Mouse (Mus musculus): ENCODE measurements around the gene Cdc42se1. TPM values are rescaled to one million over a fixed set of nuclear protein-coding genes. Genes with fewer than 3 reads are reported as not detected.

Cdc42se1 gene
- polyA plus RNA-seq, 1 experiment from 2014 or later: 109 TPM

- H3K4me3 ChIP-seq (ENCODE audit: low read depth, low read length): peak overlapping the region; percentile 65
- H3K27ac ChIP-seq (ENCODE audit: low read depth, low read length): peak overlapping the region; percentile 91
- 0% methylated on average over 11 of the region's 11 CpGs for WGBS
- H3K9me3 ChIP-seq (ENCODE audit: control insufficient read depth, low read length): no peaks in the 10 kb centered on the region
- H3K9ac ChIP-seq (ENCODE audit: low read length): peak overlapping the region; percentile 71
- no peaks in the 10 kb centered on the region for H3K27me3 ChIP-seq (ENCODE audit: control insufficient read depth, insufficient read depth, low read length)
- H3K36me3 ChIP-seq (ENCODE audit: control insufficient read depth, insufficient read depth, low read length): no peaks in the 10 kb centered on the region
- H3K4me1 ChIP-seq (ENCODE audit: control insufficient read depth, insufficient read depth, low read length): 0 out of 2 replicates have a peak, but pooled peaks cover 5% of the 10 kb centered on the region
- peak overlapping the region; percentile 74 for H3K4me2 ChIP-seq (ENCODE audit: low read depth)
- ATAC-seq (ENCODE audit: insufficient read depth, low FRiP score, low TSS enrichment) (no peak), DNase-seq (ENCODE audit: low spot score) (no peak)
Measured at GRCm38 (mm10) chr3:95282381-95282864, 53.9 kb downstream of the Cdc42se1 start.

- H3K27me3 ChIP-seq (ENCODE audit: control insufficient read depth, insufficient read depth, low read length): no peaks in the 10 kb centered on the region
- WGBS: under 1% methylated on average over 51 of the region's 51 CpGs
- peak; percentile 70 for ATAC-seq (ENCODE audit: insufficient read depth, low FRiP score, low TSS enrichment)
Measured at GRCm38 (mm10) chr3:95282865-95283588, 54.5 kb downstream of the Cdc42se1 start.

GRCm38 (mm10) chr3:95283589-95283941 lies 55.0 kb downstream of the Cdc42se1 start:
- H3K9ac ChIP-seq (ENCODE audit: low read length): peak overlapping the region; percentile 71
- ATAC-seq (ENCODE audit: insufficient read depth, low FRiP score, low TSS enrichment): 0 out of 2 replicates have a peak, but pooled peaks have one; percentile 7
- no peak for DNase-seq (ENCODE audit: low spot score)
- 0 out of 2 replicates have a peak, but pooled peaks cover 5% of the 10 kb centered on the region for H3K4me1 ChIP-seq (ENCODE audit: control insufficient read depth, insufficient read depth, low read length)
- H3K36me3 ChIP-seq (ENCODE audit: control insufficient read depth, insufficient read depth, low read length): peaks cover 2% of the 10 kb centered on the region; the same call in 1 of the 2 replicates
- H3K27ac ChIP-seq (ENCODE audit: low read depth, low read length): peak overlapping the region; percentile 91
- H3K27me3 ChIP-seq (ENCODE audit: control insufficient read depth, insufficient read depth, low read length): no peaks in the 10 kb centered on the region
- H3K4me2 ChIP-seq (ENCODE audit: low read depth): peak overlapping the region; percentile 74
- H3K9me3 ChIP-seq (ENCODE audit: control insufficient read depth, low read length): no peaks in the 10 kb centered on the region
- peak overlapping the region; percentile 65 for H3K4me3 ChIP-seq (ENCODE audit: low read depth, low read length)
- WGBS: 1% methylated on average over 7 of the region's 7 CpGs

More at GRCm38 (mm10) chr3:95282865-95283588, 54.5 kb downstream of the Cdc42se1 start:
- peak overlapping the region; percentile 71 for H3K9ac ChIP-seq (ENCODE audit: low read length)
- DNase-seq (ENCODE audit: low spot score): peak; percentile 88
- H3K9me3 ChIP-seq (ENCODE audit: control insufficient read depth, low read length): no peaks in the 10 kb centered on the region
- peak overlapping the region; percentile 65 for H3K4me3 ChIP-seq (ENCODE audit: low read depth, low read length)
- 0 out of 2 replicates have a peak, but pooled peaks cover under 1% of the 10 kb centered on the region for H3K36me3 ChIP-seq (ENCODE audit: control insufficient read depth, insufficient read depth, low read length)
- H3K4me1 ChIP-seq (ENCODE audit: control insufficient read depth, insufficient read depth, low read length): 0 out of 2 replicates have a peak, but pooled peaks cover 5% of the 10 kb centered on the region
- H3K4me2 ChIP-seq (ENCODE audit: low read depth): peak overlapping the region; percentile 74
- peak overlapping the region; percentile 91 for H3K27ac ChIP-seq (ENCODE audit: low read depth, low read length)

- Histone ChIP-seq H3K4me1 (ENCODE audit: control insufficient read depth, insufficient read depth, low read length) (0 out of 2 replicates have a peak, but pooled peaks cover 5% of the 10 kb centered on the region), H3K36me3 (ENCODE audit: control insufficient read depth, insufficient read depth, low read length) (peaks cover 2% of the 10 kb centered on the region; the same call in 1 of the 2 replicates), H3K9me3 (ENCODE audit: control insufficient read depth, low read length) (no peaks in the 10 kb centered on the region), H3K27ac (ENCODE audit: low read depth, low read length) (no peak overlapping the region), H3K4me2 (ENCODE audit: low read depth) (peak overlapping the region; percentile 74), H3K9ac (ENCODE audit: low read length) (peak overlapping the region; percentile 71), H3K27me3 (ENCODE audit: control insufficient read depth, insufficient read depth, low read length) (no peaks in the 10 kb centered on the region), H3K4me3 (ENCODE audit: low read depth, low read length) (peak overlapping the region; percentile 65)
- DNase-seq (ENCODE audit: low spot score): no peak
- WGBS: 27% methylated on average over 1 of the region's 1 CpGs
- no peak for ATAC-seq (ENCODE audit: insufficient read depth, low FRiP score, low TSS enrichment)
Measured at GRCm38 (mm10) chr3:95284062-95284461, 55.5 kb downstream of the Cdc42se1 start.

- H3K9me3 ChIP-seq (ENCODE audit: control insufficient read depth, low read length): no peaks in the 10 kb centered on the region
- 0 out of 2 replicates have a peak, but pooled peaks cover 5% of the 10 kb centered on the region for H3K4me1 ChIP-seq (ENCODE audit: control insufficient read depth, insufficient read depth, low read length)
- ATAC-seq (ENCODE audit: insufficient read depth, low FRiP score, low TSS enrichment) (no peak), DNase-seq (ENCODE audit: low spot score) (no peak)
- H3K4me3 ChIP-seq (ENCODE audit: low read depth, low read length): no peak overlapping the region
- 91% methylated on average over 12 of the region's 12 CpGs for WGBS
- H3K9ac ChIP-seq (ENCODE audit: low read length): no peak overlapping the region
- H3K27me3 ChIP-seq (ENCODE audit: control insufficient read depth, insufficient read depth, low read length): no peaks in the 10 kb centered on the region
- H3K4me2 ChIP-seq (ENCODE audit: low read depth): peak overlapping the region; percentile 74; the same call in 1 of the 2 replicates
- peaks cover 2% of the 10 kb centered on the region; the same call in 1 of the 2 replicates for H3K36me3 ChIP-seq (ENCODE audit: control insufficient read depth, insufficient read depth, low read length)
- H3K27ac ChIP-seq (ENCODE audit: low read depth, low read length): no peak overlapping the region
Measured at GRCm38 (mm10) chr3:95284501-95285281, 56.2 kb downstream of the Cdc42se1 start.

GRCm38 (mm10) chr3:95285390-95285789 lies 56.9 kb downstream of the Cdc42se1 start:
- Histone ChIP-seq H3K27ac (ENCODE audit: low read depth, low read length) (no peak overlapping the region), H3K9ac (ENCODE audit: low read length) (no peak overlapping the region), H3K4me3 (ENCODE audit: low read depth, low read length) (no peak overlapping the region), H3K4me2 (ENCODE audit: low read depth) (no peak overlapping the region), H3K9me3 (ENCODE audit: control insufficient read depth, low read length) (no peaks in the 10 kb centered on the region), H3K4me1 (ENCODE audit: control insufficient read depth, insufficient read depth, low read length) (0 out of 2 replicates have a peak, but pooled peaks cover 5% of the 10 kb centered on the region), H3K27me3 (ENCODE audit: control insufficient read depth, insufficient read depth, low read length) (no peaks in the 10 kb centered on the region), H3K36me3 (ENCODE audit: control insufficient read depth, insufficient read depth, low read length) (peaks cover 2% of the 10 kb centered on the region; the same call in 1 of the 2 replicates)
- ATAC-seq (ENCODE audit: insufficient read depth, low FRiP score, low TSS enrichment): no peak
- 92% methylated on average over 5 of the region's 5 CpGs for WGBS
- no peak for DNase-seq (ENCODE audit: low spot score)

Other genes with a start within 250 kb of the Cdc42se1 start
- 27.6 and 32.8 TPM in 2 replicates for gene Zfp687, start 213.3 kb upstream of the Cdc42se1 start, polyA plus RNA-seq (2014; fragmentation: Nextera tagmentation; extraction: Ambion mirVana)
- gene Psmd4, start 186.1 kb upstream of the Cdc42se1 start, polyA plus RNA-seq (2014; fragmentation: Nextera tagmentation; extraction: Ambion mirVana): 315 and 321 TPM in 2 replicates
- gene Pip5k1a, start 121.8 kb upstream of the Cdc42se1 start, polyA plus RNA-seq (2014; fragmentation: Nextera tagmentation; extraction: Ambion mirVana): 12.3 and 13.4 TPM in 2 replicates
- gene Vps72, start 117.7 kb upstream of the Cdc42se1 start, polyA plus RNA-seq (2014; fragmentation: Nextera tagmentation; extraction: Ambion mirVana): 243 and 248 TPM in 2 replicates
- 0.57 and 1.0 TPM in 2 replicates for gene Tmod4, start 104.3 kb upstream of the Cdc42se1 start, polyA plus RNA-seq (2014; fragmentation: Nextera tagmentation; extraction: Ambion mirVana)
- 85.0 and 89.6 TPM in 2 replicates for gene Scnm1, start 94.7 kb upstream of the Cdc42se1 start, polyA plus RNA-seq (2014; fragmentation: Nextera tagmentation; extraction: Ambion mirVana)
- 15.5 and 17.9 TPM in 2 replicates for gene Lysmd1, start 94.6 kb upstream of the Cdc42se1 start, polyA plus RNA-seq (2014; fragmentation: Nextera tagmentation; extraction: Ambion mirVana)
- 1.4 and 1.5 TPM in 2 replicates for gene Tnfaip8l2, start 86.4 kb upstream of the Cdc42se1 start, polyA plus RNA-seq (2014; fragmentation: Nextera tagmentation; extraction: Ambion mirVana)
- gene Sema6c, start 68.3 kb upstream of the Cdc42se1 start, polyA plus RNA-seq (2014; fragmentation: Nextera tagmentation; extraction: Ambion mirVana): 22.5 and 24.4 TPM in 2 replicates
- gene Gabpb2, start 10.8 kb upstream of the Cdc42se1 start, polyA plus RNA-seq (2014; fragmentation: Nextera tagmentation; extraction: Ambion mirVana): 4.7 and 4.8 TPM in 2 replicates
- 173 and 176 TPM in 2 replicates for gene Mllt11, start 3.4 kb downstream of the Cdc42se1 start, polyA plus RNA-seq (2014; fragmentation: Nextera tagmentation; extraction: Ambion mirVana)
- gene Gm128, start 12.9 kb downstream of the Cdc42se1 start, polyA plus RNA-seq (2014; fragmentation: Nextera tagmentation; extraction: Ambion mirVana): 0.33 TPM in 1 of 2 replicates, not detected in the other
- 0.31 and 0.54 TPM in 2 replicates for gene Bnipl, start 22.5 kb downstream of the Cdc42se1 start, polyA plus RNA-seq (2014; fragmentation: Nextera tagmentation; extraction: Ambion mirVana)
- gene Mindy1, start 52.6 kb downstream of the Cdc42se1 start, polyA plus RNA-seq (2014; fragmentation: Nextera tagmentation; extraction: Ambion mirVana): 46.1 and 48.1 TPM in 2 replicates
- 32.4 and 32.9 TPM in 2 replicates for gene Prune1, start 53.3 kb downstream of the Cdc42se1 start, polyA plus RNA-seq (2014; fragmentation: Nextera tagmentation; extraction: Ambion mirVana)
- gene Anxa9, start 78.4 kb downstream of the Cdc42se1 start, polyA plus RNA-seq (2014; fragmentation: Nextera tagmentation; extraction: Ambion mirVana): 1.2 TPM in 2 replicates
- gene Cers2, start 86.1 kb downstream of the Cdc42se1 start, polyA plus RNA-seq (2014; fragmentation: Nextera tagmentation; extraction: Ambion mirVana): 107 and 109 TPM in 2 replicates
- gene Setdb1, start 128.5 kb downstream of the Cdc42se1 start, polyA plus RNA-seq (2014; fragmentation: Nextera tagmentation; extraction: Ambion mirVana): 67.1 and 68.7 TPM in 2 replicates
- not detected in 2 replicates for gene 4930558C23Rik, start 174.1 kb downstream of the Cdc42se1 start, polyA plus RNA-seq (2014; fragmentation: Nextera tagmentation; extraction: Ambion mirVana)
- gene Arnt, start 205.7 kb downstream of the Cdc42se1 start, polyA plus RNA-seq (2014; fragmentation: Nextera tagmentation; extraction: Ambion mirVana): 23.4 and 27.2 TPM in 2 replicates

All from neural tube, embryonic 11.5 days (tissue).